Mouse (Mus musculus) neural tube, embryonic 12.5 days (tissue): ENCODE data around the gene Clptm1l. TPM values are rescaled to one million over a fixed set of nuclear protein-coding genes. Genes with fewer than 3 reads are reported as not detected.

Experiments used
- polyA plus RNA-seq: library from polyadenylated mRNA; unstranded; fragments of >200 nt; fragmentation: Nextera tagmentation; extraction: Ambion mirVana; gene quantifications from 2 replicates; pipeline ENCODE4 v1.2.1, GENCODE M21; 2016

Gene Clptm1l
- polyA plus RNA-seq, 1 experiment from 2014 or later: 134 TPM

Other genes starting within 250 kb of the Clptm1l start
- 59.0 and 60.4 TPM in 2 replicates for gene Lpcat1, start 136.8 kb upstream of the Clptm1l start, polyA plus RNA-seq
- gene Slc6a3, start 67.3 kb upstream of the Clptm1l start, polyA plus RNA-seq: 0.06 and 0.17 TPM in 2 replicates
- gene Tert, start 22.9 kb downstream of the Clptm1l start, polyA plus RNA-seq: 5.6 and 6.1 TPM in 2 replicates
- not detected in 2 replicates for gene Slc6a18, start 74.0 kb downstream of the Clptm1l start, polyA plus RNA-seq
- 0.23 TPM in 2 replicates for gene Slc6a19, start 100.9 kb downstream of the Clptm1l start, polyA plus RNA-seq
- gene Slc12a7, start 129.1 kb downstream of the Clptm1l start, polyA plus RNA-seq: 31.3 and 32.6 TPM in 2 replicates
- gene Nkd2, start 243.6 kb downstream of the Clptm1l start, polyA plus RNA-seq: 10.9 and 12.6 TPM in 2 replicates